Mouse (Mus musculus) CH12.LX (cell line): ENCODE data around the gene Taar6.

Source experiments
- BHLHE40 ChIP-seq: IDR thresholded peaks from 2 replicates; pipeline ENCODE4 v1.6.1; 2011; ENCODE audit warnings: mild to moderate bottlenecking, low read depth, low read length, improper control_type of control experiment
- CTCF ChIP-seq, 2 experiments: IDR thresholded peaks in 1 of 2; conservative IDR thresholded peaks in 1 of 2; 2 replicates each; pipeline ENCODE4 v1.5.1; 2011 to 2012; ENCODE audit warnings: low read depth in 2 of 2, low read length in 2 of 2, improper control_type of control experiment in 1 of 2, inconsistent platforms in 1 of 2, mild to moderate bottlenecking in 1 of 2, moderate library complexity in 1 of 2
- EP300 ChIP-seq: IDR thresholded peaks from 2 replicates; pipeline ENCODE4 v1.6.1; 2011; ENCODE audit warnings: low read length, improper control_type of control experiment
- ETS1 ChIP-seq: conservative IDR thresholded peaks from 2 replicates; pipeline ENCODE4 v1.6.1; 2012; ENCODE audit warnings: low read depth, mild to moderate bottlenecking, inconsistent platforms, low read length, improper control_type of control experiment, moderate library complexity
- GABPA ChIP-seq: IDR thresholded peaks from 2 replicates; pipeline ENCODE4 v1.6.1; 2012; ENCODE audit warnings: low read depth, low read length, improper control_type of control experiment, inconsistent platforms; ENCODE audit not compliant: insufficient replicate concordance
- JUN ChIP-seq: IDR thresholded peaks from 2 replicates; pipeline ENCODE4 v1.6.1; 2011; ENCODE audit warnings: low read depth, mild to moderate bottlenecking, low read length, improper control_type of control experiment, moderate library complexity; ENCODE audit not compliant: insufficient read depth
- MEF2A ChIP-seq: IDR thresholded peaks from 2 replicates; pipeline ENCODE4 v1.6.1; 2014; ENCODE audit warnings: low read depth, mild to moderate bottlenecking, inconsistent platforms, low read length, improper control_type of control experiment, borderline replicate concordance
- POLR2A ChIP-seq: IDR thresholded peaks from 2 replicates; pipeline ENCODE4 v1.6.1; 2011; ENCODE audit warnings: low read depth, mild to moderate bottlenecking, improper control_type of control experiment, low read length
- POLR2AphosphoS2 ChIP-seq: IDR thresholded peaks from 2 replicates; pipeline ENCODE4 v1.6.1; 2011; ENCODE audit warnings: low read depth, low read length, improper control_type of control experiment
- TBP ChIP-seq: conservative IDR thresholded peaks from 2 replicates; pipeline ENCODE4 v1.6.1; 2011; ENCODE audit warnings: low read depth, low read length, improper control_type of control experiment
- USF1 ChIP-seq: IDR thresholded peaks from 2 replicates; pipeline ENCODE4 v1.6.1; 2014; ENCODE audit warnings: low read depth, mild to moderate bottlenecking, inconsistent platforms, low read length, improper control_type of control experiment
- USF2 ChIP-seq: conservative IDR thresholded peaks from 2 replicates; pipeline ENCODE4 v1.6.1; 2011; ENCODE audit warnings: low read depth, low read length, improper control_type of control experiment
- ZC3H11A ChIP-seq: IDR thresholded peaks from 2 replicates; pipeline ENCODE4 v1.6.1; 2012; ENCODE audit warnings: low read depth, mild to moderate bottlenecking, inconsistent platforms, low read length, improper control_type of control experiment
- ZNF384 ChIP-seq: IDR thresholded peaks from 2 replicates; pipeline ENCODE4 v1.6.1; 2012; ENCODE audit warnings: low read depth, low read length, improper control_type of control experiment, inconsistent platforms

GRCm38 (mm10) chr10:24008143-24008542, 22.7 kb upstream of the Taar6 start:
- TF ChIP-seq BHLHE40 (no peak), ZC3H11A (no peak), EP300 (no peak), POLR2AphosphoS2 (no peak), POLR2A (no peak), TBP (no peak), MEF2A (no peak), CTCF (conservative IDR thresholded peaks at IDR 0.05 in 1 of 2, IDR thresholded peaks at IDR 0.05 in 1 of 2; ENCODE audit: low read depth in 2 of 2, low read length in 2 of 2) (no peak), USF2 (no peak), ZNF384 (no peak), ETS1 (no peak), JUN (no peak), GABPA (no peak), USF1 (no peak)
